Mouse (Mus musculus): ENCODE measurements around the gene Tenm4.

GRCm38 (mm10) chr7:96210525-96211369 lies 39.7 kb downstream of the Tenm4 start:
- TF ChIP-seq CTCF (IDR thresholded peaks at IDR 0.05) (peak; percentile 56), EP300 (IDR thresholded peaks at IDR 0.05) (no peak)

All from lung, postnatal 0 days (tissue).